Mouse (Mus musculus): ENCODE results near the gene Pik3cg. TPM values are rescaled to one million over a fixed set of nuclear protein-coding genes. Genes with fewer than 3 reads are reported as not detected.

Pik3cg gene
- polyA plus RNA-seq, 1 experiment: 3.4 TPM

GRCm38 (mm10) chr12:32237139-32237538 is 28.7 kb upstream of the Pik3cg start:
- no peaks in the 10 kb centered on the region for H3K36me3 ChIP-seq (ENCODE audit: control insufficient read depth, insufficient read depth, low read length)
- no peak for TF ChIP-seq CTCF (IDR thresholded peaks at IDR 0.05; ENCODE audit: extremely low read depth, insufficient read length, insufficient replicate concordance, low read depth, low read length)
- TF ChIP-seq POLR2A (IDR thresholded peaks at IDR 0.05; ENCODE audit: low read depth, low read length): no peak
- no peak overlapping the region for H3K4me3 ChIP-seq (ENCODE audit: low read depth, low read length)
- H3K27me3 ChIP-seq (ENCODE audit: control insufficient read depth, insufficient read depth, low read length): no peaks in the 10 kb centered on the region
- 36% methylated on average over 1 of the region's 1 CpGs for WGBS
- no peaks in the 10 kb centered on the region for H3K4me1 ChIP-seq (ENCODE audit: control insufficient read depth, insufficient read depth, insufficient read length, low read length)
- H3K27ac ChIP-seq (ENCODE audit: insufficient read depth, low read depth, low read length): no peak overlapping the region

- 64% methylated on average over 3 of the region's 3 CpGs for WGBS
Measured at GRCm38 (mm10) chr12:32236450-32236849, 28.0 kb upstream of the Pik3cg start.

GRCm38 (mm10) chr12:32233871-32234270 is 25.4 kb upstream of the Pik3cg start:
- Histone ChIP-seq H3K27me3 (ENCODE audit: control insufficient read depth, insufficient read depth, low read length) (no peaks in the 10 kb centered on the region), H3K36me3 (ENCODE audit: control insufficient read depth, insufficient read depth, low read length) (no peaks in the 10 kb centered on the region), H3K4me3 (ENCODE audit: low read depth, low read length) (no peak overlapping the region), H3K4me1 (ENCODE audit: control insufficient read depth, insufficient read depth, insufficient read length, low read length) (no peaks in the 10 kb centered on the region), H3K27ac (ENCODE audit: insufficient read depth, low read depth, low read length) (no peak overlapping the region)
- WGBS: 34% methylated on average over 4 of the region's 4 CpGs
- TF ChIP-seq CTCF (IDR thresholded peaks at IDR 0.05; ENCODE audit: extremely low read depth, insufficient read length, insufficient replicate concordance, low read depth, low read length) (no peak), POLR2A (IDR thresholded peaks at IDR 0.05; ENCODE audit: low read depth, low read length) (no peak)

More at GRCm38 (mm10) chr12:32236450-32236849, 28.0 kb upstream of the Pik3cg start:
- Histone ChIP-seq H3K27ac (ENCODE audit: insufficient read depth, low read depth, low read length) (no peak overlapping the region), H3K4me3 (ENCODE audit: low read depth, low read length) (no peak overlapping the region), H3K27me3 (ENCODE audit: control insufficient read depth, insufficient read depth, low read length) (no peaks in the 10 kb centered on the region), H3K4me1 (ENCODE audit: control insufficient read depth, insufficient read depth, insufficient read length, low read length) (no peaks in the 10 kb centered on the region), H3K36me3 (ENCODE audit: control insufficient read depth, insufficient read depth, low read length) (no peaks in the 10 kb centered on the region)
- TF ChIP-seq CTCF (IDR thresholded peaks at IDR 0.05; ENCODE audit: extremely low read depth, insufficient read length, insufficient replicate concordance, low read depth, low read length): no peak
- no peak for TF ChIP-seq POLR2A (IDR thresholded peaks at IDR 0.05; ENCODE audit: low read depth, low read length)

- 91% methylated on average over 1 of the region's 1 CpGs for WGBS
- H3K27ac ChIP-seq (ENCODE audit: insufficient read depth, low read depth, low read length): no peak overlapping the region
- TF ChIP-seq CTCF (IDR thresholded peaks at IDR 0.05; ENCODE audit: extremely low read depth, insufficient read length, insufficient replicate concordance, low read depth, low read length): no peak
- no peak for TF ChIP-seq POLR2A (IDR thresholded peaks at IDR 0.05; ENCODE audit: low read depth, low read length)
Measured at GRCm38 (mm10) chr12:32231398-32231797, 22.9 kb upstream of the Pik3cg start.

GRCm38 (mm10) chr12:32223629-32224028 is 15.2 kb upstream of the Pik3cg start:
- H3K4me1 ChIP-seq (ENCODE audit: control insufficient read depth, insufficient read depth, insufficient read length, low read length): no peaks in the 10 kb centered on the region
- H3K27ac ChIP-seq (ENCODE audit: insufficient read depth, low read depth, low read length): no peak overlapping the region
- H3K4me3 ChIP-seq (ENCODE audit: low read depth, low read length): no peak overlapping the region
- 82% methylated on average over 1 of the region's 1 CpGs for WGBS
- no peaks in the 10 kb centered on the region for H3K36me3 ChIP-seq (ENCODE audit: control insufficient read depth, insufficient read depth, low read length)
- no peak for TF ChIP-seq POLR2A (IDR thresholded peaks at IDR 0.05; ENCODE audit: low read depth, low read length)
- no peak for TF ChIP-seq CTCF (IDR thresholded peaks at IDR 0.05; ENCODE audit: extremely low read depth, insufficient read length, insufficient replicate concordance, low read depth, low read length)
- H3K27me3 ChIP-seq (ENCODE audit: control insufficient read depth, insufficient read depth, low read length): no peaks in the 10 kb centered on the region

More at GRCm38 (mm10) chr12:32231398-32231797, 22.9 kb upstream of the Pik3cg start:
- no peaks in the 10 kb centered on the region for H3K4me1 ChIP-seq (ENCODE audit: control insufficient read depth, insufficient read depth, insufficient read length, low read length)
- H3K27me3 ChIP-seq (ENCODE audit: control insufficient read depth, insufficient read depth, low read length): no peaks in the 10 kb centered on the region
- no peaks in the 10 kb centered on the region for H3K36me3 ChIP-seq (ENCODE audit: control insufficient read depth, insufficient read depth, low read length)
- no peak overlapping the region for H3K4me3 ChIP-seq (ENCODE audit: low read depth, low read length)

GRCm38 (mm10) chr12:32222758-32223385 is 14.4 kb upstream of the Pik3cg start:
- no peaks in the 10 kb centered on the region for H3K4me1 ChIP-seq (ENCODE audit: control insufficient read depth, insufficient read depth, insufficient read length, low read length)
- no peak overlapping the region for H3K27ac ChIP-seq (ENCODE audit: insufficient read depth, low read depth, low read length)
- no peaks in the 10 kb centered on the region for H3K36me3 ChIP-seq (ENCODE audit: control insufficient read depth, insufficient read depth, low read length)
- no peaks in the 10 kb centered on the region for H3K27me3 ChIP-seq (ENCODE audit: control insufficient read depth, insufficient read depth, low read length)
- no peak overlapping the region for H3K4me3 ChIP-seq (ENCODE audit: low read depth, low read length)
- TF ChIP-seq CTCF (IDR thresholded peaks at IDR 0.05; ENCODE audit: extremely low read depth, insufficient read length, insufficient replicate concordance, low read depth, low read length) (no peak), POLR2A (IDR thresholded peaks at IDR 0.05; ENCODE audit: low read depth, low read length) (no peak)
- 82% methylated on average over 7 of the region's 7 CpGs for WGBS

GRCm38 (mm10) chr12:32220387-32220786 is 11.9 kb upstream of the Pik3cg start:
- no peak for TF ChIP-seq POLR2A (IDR thresholded peaks at IDR 0.05; ENCODE audit: low read depth, low read length)
- no peak for TF ChIP-seq CTCF (IDR thresholded peaks at IDR 0.05; ENCODE audit: extremely low read depth, insufficient read length, insufficient replicate concordance, low read depth, low read length)
- no peaks in the 10 kb centered on the region for H3K27me3 ChIP-seq (ENCODE audit: control insufficient read depth, insufficient read depth, low read length)
- WGBS: 79% methylated on average over 1 of the region's 1 CpGs
- H3K4me1 ChIP-seq (ENCODE audit: control insufficient read depth, insufficient read depth, insufficient read length, low read length): no peaks in the 10 kb centered on the region
- H3K4me3 ChIP-seq (ENCODE audit: low read depth, low read length): no peak overlapping the region
- no peaks in the 10 kb centered on the region for H3K36me3 ChIP-seq (ENCODE audit: control insufficient read depth, insufficient read depth, low read length)
- H3K27ac ChIP-seq (ENCODE audit: insufficient read depth, low read depth, low read length): no peak overlapping the region
